19 mouse cellular contexts compared by ENCODE assay signal in genomic region chr6:70356303-70356702, GRCm38 (mm10).
A peak's percentile ranks its signal among the peaks of the same experiment; 100 is the strongest.
DNase-seq lines count a peak whose midpoint lies in the region; ATAC-seq lines count a peak whose summit lies in the region.
"Had no signal": no experiment of that assay in that cellular context is flagged by ENCODE, and none has a peak within 500 bp of the region (broad histone marks: within the 10 kb centered on the region; RNA-seq: fewer than 3 reads in every experiment).

No protein-coding gene starts in this region.

- H3K9ac ChIP-seq in limb, embryonic 12.5 days (replicated peaks): no peak overlapping the region
- H3K9ac ChIP-seq: embryonic facial prominence, embryonic 12.5 days; forebrain, postnatal 0 days; heart, embryonic 12.5 days; lung, embryonic 15.5 days; midbrain, embryonic 12.5 days; neural tube, embryonic 15.5 days had no signal

- H3K4me2 ChIP-seq in limb, embryonic 12.5 days: no peak overlapping the region
- H3K4me2 ChIP-seq: embryonic facial prominence, embryonic 12.5 days; heart, embryonic 12.5 days; liver, embryonic 11.5 days; lung, embryonic 15.5 days; midbrain, embryonic 12.5 days; neural tube, embryonic 15.5 days had no signal

- WGBS in limb, embryonic 12.5 days: 31% methylated on average over 2 of the region's 2 CpGs

- no peaks in the 10 kb centered on the region for H3K9me3 ChIP-seq in limb, embryonic 12.5 days
- H3K9me3 ChIP-seq: embryonic facial prominence, embryonic 12.5 days; heart, embryonic 12.5 days; lung, embryonic 15.5 days; midbrain, embryonic 12.5 days; neural tube, embryonic 15.5 days had no signal

- peak; percentile 91 for ATAC-seq in frontal cortex, adult (ENCODE audit: low TSS enrichment)
- peak; percentile 68; the same call in 1 of the 2 replicates for ATAC-seq in limb, embryonic 12.5 days (ENCODE audit: insufficient number of reproducible peaks, insufficient read depth, low FRiP score, low TSS enrichment, low read depth)
- ATAC-seq: forebrain, postnatal 0 days; hindbrain, embryonic 16.5 days had no signal

- H3K36me3 ChIP-seq in limb, embryonic 12.5 days: no peaks in the 10 kb centered on the region
- H3K36me3 ChIP-seq: embryonic facial prominence, embryonic 12.5 days; heart, embryonic 12.5 days; lung, embryonic 15.5 days; midbrain, embryonic 12.5 days; neural tube, embryonic 15.5 days had no signal

- no peak overlapping the region for H3K27ac ChIP-seq in limb, embryonic 12.5 days
- H3K27ac ChIP-seq: embryonic facial prominence, embryonic 12.5 days; lung, embryonic 15.5 days; macrophage; midbrain, embryonic 12.5 days; neural tube, embryonic 15.5 days had no signal

- H3K27me3 ChIP-seq in limb, embryonic 12.5 days: no peaks in the 10 kb centered on the region
- H3K27me3 ChIP-seq: embryonic facial prominence, embryonic 12.5 days; heart, embryonic 12.5 days; lung, embryonic 15.5 days; midbrain, embryonic 12.5 days; neural tube, embryonic 15.5 days had no signal

- H3K4me1 ChIP-seq in limb, embryonic 12.5 days (replicated peaks): 0 out of 2 replicates have a peak, but pooled peaks cover 3% of the 10 kb centered on the region
- H3K4me1 ChIP-seq: embryonic facial prominence, embryonic 12.5 days; heart, embryonic 12.5 days; lung, embryonic 15.5 days; midbrain, embryonic 12.5 days; neural tube, embryonic 15.5 days had no signal

- H3K4me3 ChIP-seq in limb, embryonic 12.5 days (replicated peaks): no peak overlapping the region
- H3K4me3 ChIP-seq: embryonic facial prominence, embryonic 12.5 days; heart, embryonic 12.5 days; lung, embryonic 15.5 days; midbrain, embryonic 12.5 days; neural tube, embryonic 15.5 days had no signal

- DNase-seq in frontal cortex, postnatal 10 days (ENCODE audit: low spot score in 2 of 2): no peak
- peak; percentile 3 for DNase-seq in layer of hippocampus, adult 11-12 months (ENCODE audit: low spot score)
- no peak for DNase-seq in layer of hippocampus, adult 9-10 months (ENCODE audit: low spot score)
- peak; percentile 8 for DNase-seq in embryo, embryonic 10.5 days (ENCODE audit: low spot score)
- no peak for DNase-seq in testis, postnatal 10 days (ENCODE audit: low spot score)
- DNase-seq in gastrocnemius, postnatal 14 days: no peak
- DNase-seq: cerebellum, postnatal 10 days; forebrain, postnatal 0 days; kidney, postnatal 14 days had no signal

- intact Hi-C loops in gastrocnemius, postnatal 14 days (cut with DNase I; ENCODE audit: low total_unique reads): no loop called here

Comparison
In these comparisons a context has a peak if more than half of its experiments do, and no peak if none do; other contexts are left out.
1. DNase-seq: peak in layer of hippocampus, adult 11-12 months (single experiment) and embryo, embryonic 10.5 days (single experiment); none in frontal cortex, postnatal 10 days (0 of 2), layer of hippocampus, adult 9-10 months (single experiment), testis, postnatal 10 days (single experiment) and gastrocnemius, postnatal 14 days (single experiment).